Mouse (Mus musculus): ENCODE data around the gene Sept9. TPM values are rescaled to one million over a fixed set of nuclear protein-coding genes. Genes with fewer than 3 reads are reported as not detected.

Gene Sept9
- total RNA-seq, 2 experiments from 2014 or later = 107 to 123 TPM

- DNase-seq (ENCODE audit: low spot score in 2 of 2) = no peak
Measured at GRCm38 (mm10) chr11:117394230-117395137, 195.0 kb downstream of the Sept9 start.

DNA sequence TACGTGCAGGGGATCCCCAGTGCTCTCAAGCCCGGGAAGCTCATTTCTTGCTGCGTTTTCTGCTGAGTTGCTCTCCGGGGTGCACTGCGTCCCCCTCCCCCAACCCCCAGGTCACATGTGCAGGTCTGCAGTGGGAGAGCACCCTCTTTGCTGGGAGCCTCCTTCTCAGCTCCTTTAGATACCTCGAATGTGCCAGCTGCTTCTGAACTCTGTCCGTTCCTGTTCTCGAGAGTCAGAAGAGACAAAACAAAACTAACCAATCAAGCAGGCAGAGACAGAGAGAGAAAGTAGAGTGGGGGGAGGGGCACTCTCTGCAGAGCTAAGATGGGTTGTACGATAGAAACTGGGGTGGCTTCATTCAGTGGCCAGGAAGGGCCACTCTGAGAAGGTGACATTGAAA is 195.8 kb downstream of the Sept9 start:
- DNase-seq (ENCODE audit: low spot score in 2 of 2) = no peak

GRCm38 (mm10) chr11:117396929-117397328 is 197.5 kb downstream of the Sept9 start:
- no peak for DNase-seq (ENCODE audit: low spot score in 2 of 2)

DNA sequence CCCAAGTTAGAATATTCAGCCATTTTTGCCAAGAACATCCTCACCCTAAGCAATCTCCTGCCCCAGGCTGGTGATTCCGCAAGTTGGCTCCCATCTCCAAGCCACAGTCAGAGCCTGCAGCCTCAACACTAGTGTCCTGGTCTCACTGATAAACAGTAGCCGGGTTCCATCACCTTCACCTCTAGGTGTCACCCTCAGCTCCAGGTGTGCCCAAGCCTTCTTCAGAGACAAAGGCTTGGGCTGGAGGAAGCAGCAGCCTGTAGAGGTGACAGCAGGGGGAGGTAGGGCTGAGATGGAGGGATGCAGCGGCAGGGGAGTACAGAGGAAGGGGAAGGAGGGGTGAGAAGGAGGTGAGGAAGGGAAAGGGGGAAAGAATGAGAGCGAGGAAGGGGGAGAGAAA is 198.3 kb downstream of the Sept9 start:
- DNase-seq (ENCODE audit: low spot score in 2 of 2) = no peak

DNA sequence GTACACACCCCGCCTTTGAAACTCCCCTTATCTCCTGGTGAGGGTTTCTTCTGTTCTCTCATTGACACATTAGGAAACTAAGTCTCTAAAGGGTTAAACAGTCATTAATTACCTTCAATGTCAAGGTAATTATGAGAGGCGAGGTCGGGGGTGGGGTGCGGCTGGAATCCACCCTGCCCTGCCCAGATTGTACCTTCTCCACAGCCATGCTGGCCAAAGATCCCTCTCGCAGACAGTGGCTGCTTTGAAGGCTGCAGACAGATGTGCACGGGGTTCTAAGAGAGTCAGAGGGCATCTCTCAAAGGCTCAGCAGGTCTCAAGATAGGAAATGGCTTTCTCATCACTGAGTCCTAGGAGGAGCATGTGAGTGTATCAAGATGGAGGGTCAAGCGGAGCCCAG is 198.7 kb downstream of the Sept9 start:
- no peak for DNase-seq (ENCODE audit: low spot score in 2 of 2)

DNA sequence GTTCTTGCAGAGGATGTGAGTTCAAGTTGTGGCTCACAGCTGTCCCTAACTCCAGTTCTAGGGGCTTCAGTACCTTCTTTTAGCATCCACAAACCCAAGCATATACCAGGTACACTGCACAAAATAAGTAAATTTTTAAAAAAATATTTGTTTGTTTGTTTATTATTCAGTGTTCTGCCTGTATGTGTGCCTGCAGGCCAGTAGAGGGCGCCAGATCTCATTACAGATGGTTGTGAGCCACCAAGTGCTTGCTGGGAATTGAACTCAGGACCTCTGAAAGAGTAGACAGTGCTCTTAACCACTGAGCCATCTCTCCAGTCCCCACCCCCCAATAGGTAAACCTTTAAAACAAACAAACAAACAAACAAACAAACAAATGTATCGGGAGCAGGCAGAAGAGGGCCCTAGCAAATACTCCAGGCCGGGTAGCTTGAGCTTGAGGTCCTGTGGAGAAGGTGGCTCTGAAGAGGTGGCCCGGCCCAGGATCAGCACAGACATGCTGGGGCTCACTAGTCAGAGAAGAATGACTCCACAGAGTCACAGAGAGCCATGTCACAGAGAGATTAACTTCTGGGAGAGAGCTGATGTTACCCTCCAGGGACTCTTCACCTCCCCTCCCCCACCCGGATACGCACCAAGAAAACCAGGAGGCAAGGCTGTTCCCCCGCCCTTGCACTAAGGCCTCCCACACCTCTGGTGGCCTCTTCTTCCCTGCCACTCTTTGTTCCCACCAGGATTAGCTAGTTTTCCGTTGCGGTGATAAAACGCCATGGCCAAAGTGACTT is 202.3 kb downstream of the Sept9 start:
- no peak for DNase-seq (ENCODE audit: low spot score in 2 of 2)

DNA sequence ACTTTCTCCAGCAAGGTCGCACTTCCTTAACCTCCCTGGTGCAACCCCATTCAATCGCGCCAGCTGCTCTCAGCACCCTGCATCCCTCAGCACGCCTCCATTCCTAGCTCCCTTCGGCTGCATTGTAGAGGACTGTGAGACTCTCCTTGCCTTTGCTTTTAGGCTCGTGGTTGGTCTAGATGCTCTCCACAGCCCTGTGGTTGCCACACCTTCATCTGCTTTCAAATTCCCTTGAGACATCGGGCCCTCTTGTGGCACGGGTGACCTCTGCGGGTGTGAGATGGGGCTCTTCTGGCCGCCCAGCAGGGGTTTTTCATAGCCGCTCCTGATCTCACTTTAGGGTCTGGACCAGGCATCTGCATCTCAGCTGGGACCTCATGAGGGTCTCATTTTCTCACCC is 203.1 kb downstream of the Sept9 start:
- DNase-seq (ENCODE audit: low spot score in 2 of 2) = no peak

GRCm38 (mm10) chr11:117403073-117403472 is 203.6 kb downstream of the Sept9 start:
- DNase-seq (ENCODE audit: low spot score in 2 of 2) = no peak

DNA sequence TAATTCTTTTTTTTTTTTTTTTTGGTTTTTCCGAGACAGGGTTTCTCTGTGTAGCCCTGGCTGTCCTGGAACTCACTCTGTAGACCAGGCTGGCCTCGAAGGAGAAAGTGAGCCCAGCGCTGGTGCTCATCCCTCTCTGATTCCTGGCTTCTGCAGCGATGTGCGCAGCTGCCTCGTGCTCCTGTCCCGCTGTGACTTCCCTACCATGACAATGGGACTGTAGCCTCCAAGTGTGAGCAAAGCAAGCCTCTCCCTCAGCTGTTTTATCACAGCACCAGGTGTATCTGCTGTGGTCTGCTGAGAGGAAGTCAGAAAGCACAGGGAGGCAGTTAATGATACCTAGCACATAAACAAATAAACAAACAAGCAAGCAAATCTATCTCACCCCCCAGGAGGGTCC is 204.3 kb downstream of the Sept9 start:
- no peak for DNase-seq (ENCODE audit: low spot score in 2 of 2)

- no peak for DNase-seq (ENCODE audit: low spot score in 2 of 2)
Measured at GRCm38 (mm10) chr11:117406711-117407110, 207.2 kb downstream of the Sept9 start.

GRCm38 (mm10) chr11:117407196-117407595 is 207.7 kb downstream of the Sept9 start:
- DNase-seq (ENCODE audit: low spot score in 2 of 2) = no peak

DNA sequence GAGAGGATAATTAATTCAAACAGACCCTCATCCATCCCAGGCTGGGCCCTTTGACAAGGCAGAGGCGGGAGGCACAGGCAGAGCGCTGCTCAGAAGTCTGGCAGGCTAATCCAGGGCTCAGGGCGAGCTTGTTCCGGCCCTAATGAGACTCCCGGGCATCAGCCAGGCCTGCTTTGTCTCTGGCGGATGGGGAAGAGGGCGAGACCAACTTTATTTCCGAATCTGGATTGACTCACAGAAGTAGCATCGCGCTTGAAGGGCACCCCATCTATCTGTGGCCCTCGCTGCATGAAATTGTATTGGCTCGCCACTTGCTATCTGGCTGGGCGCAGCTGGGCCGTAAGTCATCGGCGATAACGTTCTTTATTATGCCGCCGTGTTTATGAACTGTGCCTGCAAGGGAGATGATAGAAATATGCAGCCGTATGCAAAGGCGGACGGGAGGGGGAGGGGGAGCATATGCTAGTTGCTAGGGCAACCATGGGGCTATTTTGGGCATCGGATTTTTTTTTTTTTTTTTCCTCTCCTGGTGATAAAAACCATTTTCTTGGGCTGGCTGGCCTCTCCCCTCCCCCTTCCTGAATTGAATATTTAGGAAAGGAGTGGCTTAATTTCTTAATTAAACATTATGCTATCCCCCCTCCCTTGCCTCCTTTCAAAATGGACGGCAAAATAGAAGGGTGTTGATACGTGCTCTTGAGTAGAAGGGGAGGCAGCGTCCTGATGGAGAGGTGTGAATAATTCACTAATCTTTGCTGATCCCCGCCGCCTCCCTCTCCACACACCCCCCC is 208.4 kb downstream of the Sept9 start:
- no peak for DNase-seq (ENCODE audit: low spot score in 2 of 2)

DNA sequence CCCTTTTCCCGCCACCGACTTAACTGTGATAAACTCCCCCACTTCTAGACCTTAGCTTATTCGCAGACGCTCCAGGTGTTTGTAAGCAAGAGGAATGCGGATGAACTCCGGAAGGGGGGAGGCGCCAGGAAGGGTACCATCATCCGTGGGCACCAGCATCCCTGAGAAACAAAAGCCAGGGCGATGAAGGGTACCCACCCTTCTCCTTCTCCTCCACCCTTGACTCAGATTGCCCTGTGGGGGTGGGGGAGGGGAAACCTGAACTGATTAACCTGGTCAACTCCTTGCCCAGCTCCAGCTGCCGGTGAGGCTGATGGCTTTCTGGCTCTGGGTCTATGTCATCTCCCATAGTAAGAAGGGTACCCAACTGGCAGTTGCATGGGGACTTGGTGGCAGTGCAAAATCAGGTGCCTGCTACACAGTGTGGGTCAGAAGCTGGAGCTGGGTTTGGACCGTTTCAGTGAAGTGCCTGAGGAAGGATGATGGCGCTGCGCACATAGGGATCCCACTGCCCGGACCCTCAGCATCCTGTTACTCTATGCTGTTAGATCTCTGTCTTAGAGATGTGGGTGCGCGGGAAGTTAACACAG is 209.1 kb downstream of the Sept9 start:
- DNase-seq (ENCODE audit: low spot score in 2 of 2) = no peak

GRCm38 (mm10) chr11:117409331-117409730 is 209.9 kb downstream of the Sept9 start:
- no peak for DNase-seq (ENCODE audit: low spot score in 2 of 2)

- DNase-seq (ENCODE audit: low spot score in 2 of 2) = no peak
Measured at GRCm38 (mm10) chr11:117410059-117410458, 210.6 kb downstream of the Sept9 start.

DNA sequence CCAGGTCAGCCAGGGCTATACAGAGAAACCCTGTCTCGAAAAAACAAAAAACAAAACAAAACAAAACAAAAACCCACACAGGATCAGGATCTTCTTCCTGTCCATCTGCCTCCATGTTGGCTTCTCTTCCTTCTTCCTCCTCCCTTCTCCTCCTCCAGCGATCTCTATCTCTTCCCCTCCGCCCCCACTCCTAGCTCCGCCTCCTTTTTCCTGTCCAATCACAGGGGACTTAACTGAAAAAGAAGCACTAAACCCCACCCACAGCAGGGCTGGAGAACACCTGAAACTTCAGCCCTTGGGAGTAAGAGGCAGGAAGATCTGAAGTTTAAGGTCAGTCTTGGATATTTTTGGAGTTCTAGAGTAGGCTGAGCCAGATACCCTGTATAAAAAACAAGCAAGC is 212.2 kb downstream of the Sept9 start:
- no peak for DNase-seq (ENCODE audit: low spot score in 2 of 2)

Other genes starting within 250 kb of the Sept9 start
- 100 to 1,000 TPM; 106 to 159 TPM for gene Sec14l1, start 84.5 kb upstream of the Sept9 start, total RNA-seq (2021)

Data from adrenal gland, adult 18-20 months (tissue).